10 mouse cellular contexts compared by ENCODE assay signal in the genomic region with DNA sequence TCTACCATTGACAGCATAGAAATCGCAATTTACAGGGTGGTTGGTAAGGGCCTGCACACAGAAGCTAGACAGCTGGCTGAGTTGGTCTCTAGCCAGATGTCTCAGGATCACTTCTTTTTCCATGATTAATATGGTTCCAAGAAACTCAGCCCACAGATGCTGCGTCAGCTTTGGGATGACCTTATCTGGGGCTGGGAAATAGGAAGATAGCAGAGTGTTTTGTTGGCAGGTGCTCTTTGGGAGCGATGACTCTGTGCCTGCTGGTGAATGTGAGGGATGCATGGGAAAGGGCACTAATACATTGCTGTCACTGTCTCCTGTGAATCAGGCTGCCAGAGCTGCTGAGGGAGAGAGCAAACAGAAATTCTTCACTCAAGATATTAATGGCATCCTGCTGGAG. TPM values are rescaled to one million over a fixed set of nuclear protein-coding genes. Genes with fewer than 3 reads are reported as not detected.
A peak's percentile ranks its signal among the peaks of the same experiment; 100 is the strongest.
DNase-seq lines count a peak whose midpoint lies in the region; ATAC-seq and TF ChIP-seq lines count a peak whose summit lies in the region.
"Had no signal": no experiment of that assay in that cellular context is flagged by ENCODE, and none has a peak within 500 bp of the region (broad histone marks: within the 10 kb centered on the region; RNA-seq: fewer than 3 reads in every experiment).

No protein-coding gene starts in this region.

- H3K27me3 ChIP-seq in lung, postnatal 0 days (replicated peaks; ENCODE audit: insufficient read depth, low read length): no peaks in the 10 kb centered on the region
- H3K27me3 ChIP-seq: limb, embryonic 12.5 days; neural tube, embryonic 13.5 days had no signal

- WGBS in lung, postnatal 0 days: 72% methylated on average over 3 of the region's 3 CpGs
- 66% methylated on average over 3 of the region's 3 CpGs for WGBS in lung, adult 2 months

- intact Hi-C loops in heart, postnatal 10 days (cut with DNase I): no loop called here

- no peaks in the 10 kb centered on the region for H3K4me1 ChIP-seq in lung, postnatal 0 days (ENCODE audit: insufficient read depth, low read depth, low read length)
- H3K4me1 ChIP-seq in lung, adult 2 months (ENCODE audit: control insufficient read depth, insufficient read depth, low read length): peaks cover 2% of the 10 kb centered on the region
- H3K4me1 ChIP-seq: limb, embryonic 12.5 days; neural tube, embryonic 13.5 days had no signal

- no peak overlapping the region for H3K4me2 ChIP-seq in lung, postnatal 0 days (replicated peaks; ENCODE audit: low read depth, low read length)
- H3K4me2 ChIP-seq: limb, embryonic 12.5 days; neural tube, embryonic 13.5 days had no signal

- peaks cover 47% of the 10 kb centered on the region for H3K36me3 ChIP-seq in lung, postnatal 0 days (ENCODE audit: insufficient read depth, low read length)

- no peak for TF ChIP-seq EP300 in lung, postnatal 0 days (IDR thresholded peaks at IDR 0.05)

- TF ChIP-seq CTCF in lung, postnatal 0 days (IDR thresholded peaks at IDR 0.05): no peak
- no peak for TF ChIP-seq CTCF in lung, adult 2 months (IDR thresholded peaks at IDR 0.05; ENCODE audit: insufficient read depth, low read length)

- H3K9me3 ChIP-seq in lung, postnatal 0 days (ENCODE audit: low read length): no peaks in the 10 kb centered on the region
- H3K9me3 ChIP-seq: limb, embryonic 12.5 days; neural tube, embryonic 13.5 days had no signal

- no peak overlapping the region for H3K9ac ChIP-seq in lung, postnatal 0 days (replicated peaks; ENCODE audit: low read depth)
- H3K9ac ChIP-seq: limb, embryonic 12.5 days; neural tube, embryonic 13.5 days had no signal

- TF ChIP-seq POLR2A in lung, adult 2 months (IDR thresholded peaks at IDR 0.05; ENCODE audit: borderline replicate concordance, extremely low read depth, low read depth, low read length): no peak

- no peak overlapping the region for H3K4me3 ChIP-seq in lung, postnatal 0 days (ENCODE audit: low read depth, low read length)
- H3K4me3 ChIP-seq in lung, adult 2 months (replicated peaks; ENCODE audit: extremely low read depth, low read depth, low read length): no peak overlapping the region
- H3K4me3 ChIP-seq: limb, embryonic 12.5 days; neural tube, embryonic 13.5 days had no signal

- ATAC-seq in frontal cortex, adult (ENCODE audit: low TSS enrichment): peak; percentile 60; the same call in 1 of the 2 replicates
- peak; percentile 41 for ATAC-seq in lung, postnatal 0 days

- DNase-seq in frontal cortex, postnatal 25 days (ENCODE audit: low spot score in 2 of 2): no peak
- peak; percentile 23 for DNase-seq in lung, postnatal 0 days (ENCODE audit: low spot score)
- DNase-seq in lung, adult 2 months: no peak
- peak; percentile 27 to 35 for DNase-seq in heart, postnatal 10 days
- peak; percentile 56 for DNase-seq in skeletal muscle tissue, adult 2 months (ENCODE audit: low read depth, low spot score)
- no peak for DNase-seq in urinary bladder, postnatal 10 days (ENCODE audit: low spot score)
- no peak for DNase-seq in embryo, embryonic 9.5 days (ENCODE audit: extremely low spot score)

- H3K27ac ChIP-seq in lung, postnatal 0 days (ENCODE audit: low read length): no peak overlapping the region
- H3K27ac ChIP-seq: limb, embryonic 12.5 days; neural tube, embryonic 13.5 days had no signal

RNA-seq across cellular contexts. Expression of a gene that starts 20.5 kb away (rescaled TPM):
- 15.0 and 16.3 TPM in 2 replicates for polyA plus RNA-seq in lung, postnatal 0 days (2015; fragmentation: Nextera tagmentation; extraction: Ambion mirVana)
- polyA plus RNA-seq in lung, adult 2 months (2012; rRNA removed): 33.5 and 46.2 TPM in 2 replicates
- total RNA-seq in heart, postnatal 10 days (2021): 10 to 100 TPM; 34.4 to 35.7 TPM

RNA-seq across cellular contexts. Expression of a gene that starts 20.7 kb away (rescaled TPM):
- polyA plus RNA-seq in lung, postnatal 0 days (2015; fragmentation: Nextera tagmentation; extraction: Ambion mirVana): 75.8 and 81.1 TPM in 2 replicates
- 46.8 and 60.1 TPM in 2 replicates for polyA plus RNA-seq in lung, adult 2 months (2012; rRNA removed)
- 10 to 100 TPM; 57.2 to 60.4 TPM for total RNA-seq in heart, postnatal 10 days (2021)

RNA-seq across cellular contexts. Expression of a gene that starts 57.0 kb away (rescaled TPM):
- polyA plus RNA-seq in lung, postnatal 0 days (2015; fragmentation: Nextera tagmentation; extraction: Ambion mirVana): 58.9 and 60.4 TPM in 2 replicates
- polyA plus RNA-seq in lung, adult 2 months (2012; rRNA removed): 108 and 117 TPM in 2 replicates
- 10 to 100 TPM; 21.7 to 25.7 TPM for total RNA-seq in heart, postnatal 10 days (2021)

Comparison
In these comparisons a context has a peak if more than half of its experiments do, and no peak if none do; other contexts are left out.
1. DNase-seq: peak in lung, postnatal 0 days (single experiment), heart, postnatal 10 days (2 of 2) and skeletal muscle tissue, adult 2 months (single experiment); none in frontal cortex, postnatal 25 days (0 of 2), lung, adult 2 months (single experiment), urinary bladder, postnatal 10 days (single experiment) and embryo, embryonic 9.5 days (single experiment).